Mouse (Mus musculus): ENCODE data around the gene Sptssb. TPM values are rescaled to one million over a fixed set of nuclear protein-coding genes. Genes with fewer than 3 reads are reported as not detected.

Sptssb gene
- total RNA-seq, 2 experiments from 2014 or later: not detected

DNA sequence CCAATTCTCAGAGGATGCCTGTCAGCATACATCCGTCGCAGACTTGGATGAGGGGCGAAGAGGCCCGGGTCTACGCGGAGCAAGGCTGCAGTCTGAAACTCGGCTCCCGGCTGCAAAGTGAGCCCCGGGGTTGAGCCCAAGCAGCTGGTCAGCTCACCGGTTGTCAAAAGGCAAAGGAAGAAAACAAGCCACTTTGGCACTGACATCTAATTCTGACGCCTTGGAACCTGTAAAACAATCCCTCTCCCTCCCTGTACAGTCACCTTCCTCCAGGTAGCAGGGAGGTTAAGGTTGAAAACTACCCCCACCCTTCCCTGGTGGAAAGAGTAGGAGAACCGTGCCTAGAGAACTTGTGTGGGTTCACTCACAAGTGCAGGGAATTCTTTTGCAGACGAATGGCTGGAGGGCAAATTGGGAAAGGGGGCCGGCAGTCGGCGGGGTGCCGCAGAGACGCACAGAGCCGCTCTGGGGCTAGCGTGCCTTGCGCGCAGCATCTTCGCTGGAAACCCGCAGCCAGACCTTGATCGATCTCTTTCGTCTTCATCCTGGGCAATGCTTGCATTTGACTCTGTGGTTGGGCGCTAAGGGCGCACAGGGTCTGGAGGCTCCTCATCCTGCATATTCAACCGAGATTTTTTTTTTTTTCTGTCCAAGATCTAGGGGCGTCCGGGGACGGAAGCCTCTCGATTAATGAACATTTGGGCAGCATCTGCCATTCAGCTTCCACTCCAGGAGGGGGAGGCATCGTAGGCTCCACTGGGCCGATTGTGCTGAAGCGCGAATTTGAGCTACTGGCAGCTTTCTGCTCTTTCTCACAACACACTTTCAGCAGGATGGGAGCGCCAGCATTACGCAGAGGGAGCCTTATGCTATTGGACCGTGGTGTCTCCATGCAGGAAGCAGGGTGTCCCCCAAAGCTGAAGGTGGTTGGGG lies 1.1 kb upstream of the Sptssb start:
- DNase-seq (ENCODE audit: low spot score in 2 of 2): peak in 1 of 2 experiments; percentile 12

DNA sequence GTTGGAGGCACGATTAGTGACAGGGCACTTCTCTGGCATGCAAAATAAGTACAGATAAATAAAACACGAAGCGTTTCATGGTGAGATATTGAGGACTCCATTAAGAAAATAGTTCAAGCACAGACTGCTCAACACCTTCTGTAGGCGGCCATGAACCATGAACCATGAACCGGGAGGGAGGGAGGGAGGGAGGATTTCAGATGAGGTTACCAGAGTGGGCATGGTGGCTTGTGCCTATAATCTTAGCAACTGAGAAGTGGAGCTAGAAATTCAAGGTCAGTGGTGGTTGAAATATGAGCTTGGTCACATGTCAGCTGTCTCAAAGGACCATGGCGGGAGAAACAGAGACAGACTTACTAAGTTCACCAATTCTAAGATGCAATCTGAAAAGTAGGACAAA lies 20.3 kb downstream of the Sptssb start:
- DNase-seq (ENCODE audit: low spot score in 2 of 2): no peak

DNA sequence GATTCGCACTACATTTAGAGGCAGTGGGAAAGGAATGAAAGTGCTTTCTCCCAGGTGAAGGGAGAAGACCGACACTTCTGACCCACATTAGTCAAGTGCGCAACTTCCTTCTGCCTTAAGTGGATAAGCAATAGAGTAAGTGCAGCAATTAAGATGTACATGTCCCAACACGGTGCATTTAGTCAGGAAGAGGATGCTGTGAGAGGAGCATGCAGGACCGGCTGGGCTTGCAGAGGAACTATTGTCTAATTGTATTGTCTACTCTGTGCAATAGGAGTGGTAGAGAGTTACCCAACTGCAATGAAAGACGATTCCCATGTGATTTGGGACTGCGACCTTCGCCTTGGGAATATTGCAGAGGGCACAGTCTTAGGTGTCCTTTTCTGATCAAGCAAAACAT lies 30.2 kb downstream of the Sptssb start:
- no peak for DNase-seq (ENCODE audit: low spot score in 2 of 2)

DNA sequence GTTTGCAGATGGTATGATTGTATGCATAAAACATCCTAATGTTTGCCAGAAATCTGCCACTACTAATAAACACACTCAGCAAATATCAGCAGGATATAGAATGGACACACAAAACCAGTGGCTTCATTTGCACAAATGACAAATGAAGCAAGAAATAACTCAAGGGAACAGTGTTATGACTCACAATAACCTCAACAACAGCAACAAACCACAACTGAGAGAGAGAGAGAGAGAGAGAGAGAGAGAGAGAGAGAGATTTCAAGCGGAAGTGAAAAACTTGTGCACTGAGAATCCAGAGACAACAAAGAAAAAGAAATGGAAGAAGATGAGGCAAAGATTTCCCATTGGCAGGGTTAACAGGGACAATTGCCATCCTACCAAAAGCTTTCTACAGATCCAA lies 35.2 kb downstream of the Sptssb start:
- no peak for DNase-seq (ENCODE audit: low spot score in 2 of 2)

DNA sequence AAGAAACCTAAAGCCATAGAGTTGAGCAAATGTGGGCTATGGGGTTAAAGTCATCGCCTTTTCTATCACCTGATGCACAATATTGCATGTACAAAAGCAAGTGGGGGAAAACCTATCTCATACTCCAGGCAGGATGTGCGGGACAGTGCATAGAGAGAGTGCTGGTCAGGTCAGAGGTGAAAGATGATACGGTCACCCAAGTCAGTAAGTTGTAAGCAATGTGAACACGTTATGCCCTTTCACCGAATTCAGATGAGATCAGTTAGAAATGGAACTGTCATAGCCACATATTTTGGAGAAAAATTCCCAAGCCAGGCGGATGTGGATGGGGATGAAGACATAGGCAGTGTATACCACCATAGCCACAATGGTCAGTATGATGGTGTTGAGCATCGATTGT lies 39.1 kb downstream of the Sptssb start:
- no peak for DNase-seq (ENCODE audit: low spot score in 2 of 2)

DNA sequence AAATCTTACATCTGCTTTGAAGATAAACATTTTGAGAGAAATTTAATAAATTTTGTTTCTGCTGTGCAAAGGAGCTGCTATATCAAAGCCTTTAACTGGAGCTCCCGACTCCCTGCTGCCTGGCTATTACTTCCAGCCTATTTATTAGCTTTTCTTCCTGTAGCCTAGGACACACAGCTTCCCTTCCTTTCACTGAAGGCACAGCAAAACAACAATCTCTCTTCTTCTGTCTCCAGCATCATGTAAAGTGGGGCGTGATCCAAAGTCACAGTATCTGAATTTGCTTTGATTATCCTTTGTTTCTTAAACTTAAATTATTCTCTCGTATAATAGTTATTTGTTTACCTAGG lies 39.9 kb downstream of the Sptssb start:
- no peak for DNase-seq (ENCODE audit: low spot score in 2 of 2)

DNA sequence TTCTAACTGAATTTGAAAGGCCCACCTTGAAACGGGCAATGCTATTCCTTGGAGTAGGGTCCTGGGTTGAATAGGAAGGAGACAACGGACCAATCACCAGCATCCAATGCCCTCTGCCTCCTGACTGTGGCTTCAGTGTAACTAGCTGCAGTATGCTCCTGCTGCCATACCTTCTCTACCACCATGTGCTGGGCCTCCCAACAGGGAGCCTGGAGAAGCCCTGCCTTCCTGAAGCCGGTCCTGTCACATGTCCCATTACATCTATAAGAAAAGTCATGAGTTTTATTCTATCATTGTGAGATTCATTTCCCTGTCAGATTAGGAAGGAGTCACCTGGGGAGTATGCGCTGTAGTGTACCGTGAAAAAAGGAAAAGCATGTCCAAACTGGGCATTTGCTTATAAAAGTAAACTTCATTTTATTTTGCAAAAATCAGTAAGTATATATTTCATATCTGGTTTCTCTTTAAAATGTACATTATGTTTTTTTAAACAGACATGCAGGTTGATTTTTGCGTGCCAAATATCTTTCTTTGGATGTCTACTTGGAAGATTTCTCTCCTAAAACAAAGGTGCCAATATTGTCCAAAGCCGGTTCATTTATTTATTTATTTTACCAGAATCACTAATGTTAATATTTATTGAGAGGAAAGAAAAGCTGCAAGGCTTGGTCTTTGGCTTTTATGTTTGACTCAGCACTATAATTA lies 40.4 kb downstream of the Sptssb start:
- no peak for DNase-seq (ENCODE audit: low spot score in 2 of 2)

DNA sequence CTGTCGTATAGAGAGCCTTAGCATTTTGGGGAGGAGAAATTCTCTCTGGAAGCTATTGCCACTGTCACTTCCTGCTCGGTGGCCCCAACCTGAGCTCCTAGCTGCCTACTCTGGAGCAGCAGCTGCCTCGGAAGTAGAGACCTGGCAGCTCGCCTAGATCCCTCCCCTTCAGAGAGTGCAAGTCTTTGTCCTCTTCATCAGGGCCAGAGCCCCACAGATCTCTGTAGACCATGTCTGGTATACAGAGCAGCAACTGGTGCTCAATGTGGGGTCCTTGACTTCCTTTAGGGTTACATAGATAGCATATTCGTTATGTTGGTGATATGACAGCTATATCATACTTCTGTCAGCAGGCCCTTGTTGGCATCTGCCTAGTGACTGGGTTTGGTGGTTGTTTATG lies 41.3 kb downstream of the Sptssb start:
- DNase-seq (ENCODE audit: low spot score in 2 of 2): no peak

DNA sequence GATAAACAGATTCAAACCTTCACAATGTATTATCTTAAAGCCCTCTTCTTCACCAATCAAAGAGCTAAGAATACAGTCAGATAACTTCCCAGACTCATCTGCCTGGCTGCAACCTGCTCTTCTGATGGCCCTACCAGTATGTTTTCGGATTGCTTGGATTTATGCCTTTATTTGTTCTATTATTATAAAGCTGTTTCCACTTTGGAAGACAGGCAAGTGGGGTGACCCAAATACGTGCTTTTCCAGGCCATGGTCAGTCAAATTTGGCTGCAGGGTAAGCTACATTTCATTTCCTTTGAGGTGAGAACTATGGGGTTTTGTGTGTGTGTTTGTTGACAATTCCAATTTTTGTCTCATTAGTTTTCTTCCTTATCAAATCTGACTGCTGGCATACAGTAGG lies 43.2 kb downstream of the Sptssb start:
- DNase-seq (ENCODE audit: low spot score in 2 of 2): no peak

DNA sequence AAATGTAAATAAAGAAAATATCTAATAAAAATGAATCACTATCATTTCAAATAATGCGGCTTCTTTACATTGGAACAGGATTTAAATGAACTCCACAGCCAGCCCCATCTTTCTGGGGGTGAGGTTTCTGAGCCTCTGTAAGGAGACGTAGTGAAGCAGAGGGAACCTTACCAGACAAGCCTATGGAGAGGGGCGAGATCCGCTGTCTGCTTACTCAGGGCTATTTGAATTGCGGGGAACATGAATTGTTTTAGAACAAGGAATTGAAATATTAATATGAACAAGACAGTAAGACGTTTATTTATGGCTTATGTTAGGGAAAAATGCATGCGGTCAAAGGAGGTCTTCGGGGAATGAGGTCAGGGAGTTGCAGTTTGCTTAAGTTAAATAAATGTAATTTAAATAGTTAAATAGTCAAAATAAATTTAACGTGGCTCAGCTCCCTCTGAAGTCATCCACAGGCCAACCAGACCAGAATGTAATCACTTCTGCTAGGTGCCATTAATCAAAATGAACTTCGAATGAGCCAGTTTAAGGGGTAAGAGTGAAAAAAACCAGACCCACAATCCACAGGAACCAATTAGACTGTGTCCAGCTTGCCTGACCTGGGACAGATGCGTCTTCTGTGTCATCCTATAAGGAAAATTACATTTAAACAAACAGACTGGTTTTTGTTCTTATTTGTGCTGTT lies 46.6 kb downstream of the Sptssb start:
- no peak for DNase-seq (ENCODE audit: low spot score in 2 of 2)

DNA sequence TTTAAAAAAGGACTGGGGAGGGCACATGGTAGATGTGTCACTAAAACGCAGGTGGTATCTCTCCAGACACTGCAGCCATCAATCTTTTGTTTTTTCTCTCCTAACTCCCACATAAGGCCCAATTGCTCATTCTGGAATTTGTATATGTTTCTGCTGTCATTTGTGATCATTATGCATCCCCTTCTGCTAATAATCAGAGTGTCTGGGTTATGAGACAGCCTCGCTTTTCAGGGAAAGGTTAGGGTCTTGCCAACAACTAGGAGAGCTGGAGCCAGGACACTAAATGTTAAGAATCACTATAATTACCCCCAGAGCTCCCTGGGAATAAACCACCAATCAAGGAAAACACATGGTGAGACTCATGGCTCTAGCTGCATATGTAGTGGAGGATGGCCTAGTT lies 47.3 kb downstream of the Sptssb start:
- no peak for DNase-seq (ENCODE audit: low spot score in 2 of 2)

DNA sequence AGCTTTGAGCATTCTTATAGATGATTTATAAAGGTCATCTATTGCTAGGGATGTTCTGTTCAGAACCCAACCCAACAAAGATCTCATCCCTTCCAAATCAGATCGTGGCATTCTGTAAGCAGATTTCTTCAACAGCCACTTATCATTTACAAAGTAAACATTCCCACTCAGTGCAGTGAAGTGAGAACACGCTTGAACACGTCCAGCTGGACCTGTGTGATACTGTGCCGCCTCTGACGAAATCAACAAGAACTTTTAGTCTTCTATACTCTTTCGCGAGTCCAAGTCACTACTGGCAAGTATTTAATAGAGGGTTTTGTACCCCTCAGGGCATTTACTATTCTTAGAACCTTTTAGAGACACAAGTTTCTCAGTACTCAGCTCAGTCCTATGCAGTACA lies 51.3 kb downstream of the Sptssb start:
- no peak for DNase-seq (ENCODE audit: low spot score in 2 of 2)

DNA sequence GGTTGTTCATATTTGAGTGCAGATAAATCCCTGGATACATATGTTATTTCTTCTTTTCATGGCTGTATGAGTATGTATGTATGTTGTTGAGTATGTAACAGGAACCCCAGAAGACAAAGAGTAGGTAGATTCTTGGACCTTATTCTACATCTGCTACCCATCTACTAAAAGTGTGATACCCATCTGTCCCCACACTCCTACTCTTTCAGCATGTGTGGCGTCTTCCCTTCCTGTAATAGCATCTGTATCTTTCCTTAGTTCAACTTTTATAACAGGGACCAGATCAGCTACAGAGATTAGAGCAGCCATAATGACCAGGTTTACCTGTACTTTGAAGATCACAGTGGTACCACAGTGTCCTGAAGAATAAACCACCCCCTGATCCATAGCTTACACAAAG lies 56.6 kb downstream of the Sptssb start:
- DNase-seq (ENCODE audit: low spot score in 2 of 2): no peak

DNA sequence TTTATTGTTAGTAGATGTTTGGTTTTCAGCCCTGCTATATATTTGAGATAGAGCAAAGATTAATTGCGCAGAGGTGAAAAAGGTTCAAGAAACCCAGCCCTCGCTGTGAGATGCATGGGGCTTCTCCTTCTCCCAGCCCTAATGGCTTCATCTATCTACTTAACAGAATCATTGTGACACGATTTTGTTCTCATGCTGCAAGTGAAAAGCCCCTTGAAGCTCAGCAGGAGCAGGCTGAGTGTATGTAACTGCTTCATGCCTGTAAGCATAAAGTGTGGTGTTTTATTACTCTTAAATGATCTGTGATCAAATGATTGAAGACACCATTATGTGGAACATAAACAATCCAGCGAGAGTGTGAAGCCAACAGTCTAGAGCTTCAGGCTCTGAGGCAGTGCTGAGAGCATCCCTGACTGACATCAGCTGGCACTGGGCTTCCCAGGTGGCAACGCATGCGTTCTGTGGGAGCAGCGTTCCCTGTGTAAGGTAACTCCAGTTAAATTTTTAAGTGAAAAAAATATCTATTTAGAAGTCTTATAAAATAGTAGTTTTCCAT lies 58.8 kb downstream of the Sptssb start:
- DNase-seq (ENCODE audit: low spot score in 2 of 2): no peak

DNA sequence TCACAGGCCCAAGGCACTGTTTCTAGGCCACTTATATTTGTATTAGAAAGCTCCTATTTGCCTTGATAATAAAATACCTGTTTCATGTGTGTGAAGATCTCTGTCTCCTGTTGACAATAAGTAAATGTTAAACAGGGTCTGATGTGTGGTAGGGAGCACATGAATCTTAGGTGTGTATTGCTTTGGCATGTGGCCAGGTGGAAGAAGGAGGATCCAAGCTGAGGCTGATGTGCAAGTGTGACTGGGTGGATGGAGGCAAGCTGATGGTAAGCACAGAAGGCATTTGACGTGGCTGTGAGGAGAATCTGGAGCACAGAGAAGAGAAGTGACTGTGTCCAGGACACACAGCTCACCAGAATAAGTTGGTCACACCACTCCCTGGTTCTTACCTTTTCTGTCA lies 60.6 kb downstream of the Sptssb start:
- DNase-seq (ENCODE audit: low spot score in 2 of 2): no peak

DNA sequence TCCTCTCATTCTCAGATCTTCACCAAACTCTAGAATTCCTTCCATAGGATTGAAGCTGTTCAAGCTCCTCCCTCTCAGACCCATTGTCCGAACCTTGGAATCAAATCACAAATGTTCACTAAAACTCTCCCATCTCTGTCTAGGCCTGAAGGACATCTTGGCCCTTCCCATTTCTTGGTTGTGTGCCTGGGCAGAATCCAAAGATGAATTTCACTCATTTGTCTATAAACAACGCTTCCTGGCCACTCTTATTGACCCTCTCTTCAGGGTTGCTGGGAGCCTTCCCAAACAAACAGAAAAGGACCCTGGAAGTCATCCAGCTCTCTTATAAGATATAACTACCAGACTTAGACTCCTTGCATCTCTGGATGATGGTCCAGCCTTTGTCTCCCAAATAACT lies 61.8 kb downstream of the Sptssb start:
- no peak for DNase-seq (ENCODE audit: low spot score in 2 of 2)

DNA sequence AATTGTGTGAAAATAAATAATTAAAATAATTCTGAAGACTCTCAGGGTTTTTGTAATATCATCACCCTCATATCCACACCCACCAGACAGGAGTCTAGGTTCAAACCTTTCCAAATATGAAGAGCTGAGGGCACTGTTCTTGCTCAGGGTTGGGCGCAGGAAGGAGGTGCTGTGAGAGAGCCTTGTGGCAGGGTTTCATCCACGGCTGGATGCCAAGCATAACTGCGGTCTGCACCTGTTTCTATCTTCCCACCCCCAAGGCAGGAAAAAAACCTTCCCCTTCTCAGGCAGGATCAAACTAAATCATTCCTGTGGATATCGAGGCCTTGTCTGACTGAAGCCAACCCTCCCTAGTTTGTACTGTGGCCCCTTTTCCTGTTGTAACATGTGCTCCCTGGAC lies 62.2 kb downstream of the Sptssb start:
- DNase-seq (ENCODE audit: low spot score in 2 of 2): no peak

DNA sequence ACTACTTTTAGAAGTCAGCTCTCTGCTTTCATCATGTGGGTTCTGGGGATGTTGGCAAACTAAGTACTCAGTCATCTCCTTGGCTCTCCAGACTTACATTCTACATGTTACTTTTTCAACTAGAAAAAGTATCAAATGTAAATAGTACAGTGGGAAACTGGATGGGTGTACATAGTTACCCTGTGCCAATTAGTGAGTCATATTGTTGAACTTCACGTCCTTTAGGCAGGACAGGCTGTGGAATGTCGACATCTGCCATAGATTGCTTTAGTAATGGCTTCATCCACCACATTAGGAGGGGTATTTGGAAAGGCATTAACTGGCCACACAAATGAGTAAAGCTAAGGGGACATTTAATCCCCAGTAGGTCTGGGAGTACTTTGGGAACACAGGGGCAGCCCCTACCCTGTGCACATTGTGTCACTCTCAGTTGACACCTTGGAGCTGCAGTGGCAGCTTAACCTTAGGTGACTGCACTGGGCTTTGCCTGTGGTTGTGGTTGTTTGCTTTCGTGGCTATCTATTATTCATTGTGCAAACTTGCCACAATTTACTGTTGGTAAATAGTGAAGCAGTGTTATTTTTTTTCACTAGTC lies 66.8 kb downstream of the Sptssb start:
- DNase-seq (ENCODE audit: low spot score in 2 of 2): no peak

DNA sequence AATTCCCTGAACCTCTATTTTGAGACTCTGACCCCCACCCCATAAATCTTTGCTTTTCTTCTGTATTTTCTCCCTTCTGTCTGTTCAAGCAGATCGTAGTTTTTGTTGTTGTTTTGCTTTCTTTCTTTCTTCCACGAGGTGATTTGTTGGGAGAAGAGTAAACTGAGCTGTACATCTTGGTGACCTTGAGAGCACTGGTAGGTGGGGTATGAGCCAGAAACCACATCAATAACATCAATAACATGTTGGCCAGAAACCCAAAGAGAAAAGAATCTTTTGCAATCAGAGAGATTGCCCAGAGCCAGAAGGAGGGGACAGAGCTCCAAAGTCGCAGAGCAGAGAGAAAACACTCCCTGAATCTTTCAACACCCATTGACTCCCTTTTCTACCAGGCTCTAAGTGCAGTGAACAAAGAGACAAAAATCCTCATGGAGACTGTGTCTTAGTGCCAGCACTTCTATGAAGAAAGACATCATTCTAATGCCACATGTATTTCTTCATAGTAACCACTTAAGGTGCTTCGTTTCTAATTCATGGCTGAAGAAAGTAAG lies 80.4 kb downstream of the Sptssb start:
- DNase-seq (ENCODE audit: low spot score in 2 of 2): no peak

DNA sequence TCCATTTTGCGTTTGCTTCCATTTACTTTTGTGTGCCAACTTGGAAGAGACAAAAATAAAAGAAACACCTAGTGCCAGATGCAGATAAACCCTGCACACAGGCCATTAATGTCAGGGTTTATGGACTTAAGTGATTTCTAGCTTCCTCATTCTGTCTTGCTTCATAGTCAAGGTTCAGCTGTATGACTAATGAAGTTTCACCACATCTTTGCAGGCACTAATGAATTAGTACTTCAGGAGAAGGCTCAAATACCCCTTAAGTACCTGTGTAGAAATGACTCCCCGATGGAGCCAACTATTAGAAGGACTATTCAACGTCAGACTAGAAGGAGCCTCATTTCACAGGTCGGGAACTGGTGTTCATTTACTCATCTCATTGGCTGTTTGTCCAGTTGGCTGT lies 86.4 kb downstream of the Sptssb start:
- no peak for DNase-seq (ENCODE audit: low spot score in 2 of 2)
